Mouse (Mus musculus): ENCODE data around the gene Trim10. TPM values are rescaled to one million over a fixed set of nuclear protein-coding genes. Genes with fewer than 3 reads are reported as not detected.
"Not testable (repeated sequence)": the region's sequence is repeated elsewhere in the genome, so short reads cannot be mapped to it uniquely, and the experiment has no call there.

Trim10 gene
- polyA plus RNA-seq, 1 experiment from 2014 or later = 227 TPM

DNA sequence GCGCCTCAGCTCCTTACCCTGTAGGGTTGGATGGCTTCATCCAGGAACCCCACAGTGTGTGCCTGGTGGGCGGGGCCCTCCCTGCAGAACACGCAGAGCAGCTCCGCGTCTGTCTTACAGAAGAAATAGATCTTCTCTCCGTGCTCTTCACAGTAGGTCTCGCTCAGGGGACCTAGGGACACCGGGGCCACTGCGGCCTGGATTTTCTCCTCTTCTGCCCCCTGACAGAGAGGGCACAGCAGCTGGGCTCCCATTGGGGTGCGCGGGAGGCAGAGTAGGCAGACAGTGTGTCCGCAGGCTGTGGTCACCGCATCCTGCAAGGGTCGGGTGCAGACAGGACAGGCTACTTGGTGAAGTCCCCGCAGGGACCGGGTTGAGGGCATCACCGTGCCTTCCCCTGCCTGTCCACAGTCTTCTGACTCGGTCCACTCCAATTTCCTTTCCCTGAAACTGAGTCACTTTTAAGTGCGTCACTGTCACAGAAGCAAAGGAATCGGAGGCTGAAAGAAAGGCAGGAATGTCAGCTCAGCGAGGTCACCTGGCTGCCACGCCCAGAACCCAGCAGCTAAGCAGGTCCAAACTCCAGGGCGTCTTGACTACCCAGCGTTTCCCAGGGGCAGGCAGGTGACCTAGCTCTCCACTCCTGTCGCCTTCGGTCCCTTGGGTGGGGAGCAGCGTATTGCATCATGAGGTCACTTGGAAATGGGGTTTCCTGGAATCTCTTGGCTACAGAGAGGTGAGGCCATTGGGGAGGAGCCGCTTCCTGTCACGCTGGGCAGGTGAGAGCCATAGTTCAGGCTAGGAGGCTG is 2.5 kb upstream of the Trim10 start, which contains the start of gene Trim15:
TSS of gene Trim15 (minus strand) at position 492 of the 809 bp plus-strand sequence.
- Histone ChIP-seq H3K27me3 (replicated peaks) (peaks cover 58% of the 10 kb centered on the region), H3K9me3 (replicated peaks) (no peaks in the 10 kb centered on the region), H3K4me3 (peak within 1 kb of the TSS; percentile 51), H3K4me1 (peaks cover 47% of the 10 kb centered on the region), H3K9ac (peak within 1 kb of the TSS; percentile 71), H3K36me3 (peaks cover 10% of the 10 kb centered on the region), H3K4me2 (peak within 1 kb of the TSS; percentile 80), H3K27ac (peak within 1 kb of the TSS; percentile 50)
- ATAC-seq = no peak
- 17% methylated on average over 29 of the region's 29 CpGs for whole genome bisulfite sequencing (ENCODE audit: insufficient replicate concordance)

DNA sequence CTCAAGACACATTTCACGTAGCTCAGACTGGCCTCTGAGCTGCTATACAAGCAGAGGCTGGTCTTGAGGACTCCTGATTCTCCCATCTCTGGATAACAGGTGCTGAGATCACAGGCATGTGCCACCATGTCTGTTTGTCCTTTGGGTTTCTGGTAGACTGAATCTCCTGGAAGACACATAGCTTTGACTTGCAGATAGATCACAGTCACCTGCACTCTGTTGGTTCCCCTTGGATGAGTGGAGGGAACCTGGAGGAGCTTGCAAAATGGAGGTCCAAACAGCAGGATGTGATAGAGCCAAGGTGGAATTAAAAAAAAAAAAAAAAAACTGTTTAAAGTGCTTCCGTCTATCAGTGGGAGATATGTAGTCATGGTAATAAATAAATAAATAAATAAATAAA is 538 bp upstream of the Trim10 start:
- Histone ChIP-seq H3K27me3 (replicated peaks) (peaks cover 39% of the 10 kb centered on the region), H3K36me3 (peaks cover 27% of the 10 kb centered on the region), H3K9me3 (replicated peaks) (no peaks in the 10 kb centered on the region), H3K4me1 (peaks cover 58% of the 10 kb centered on the region), H3K9ac (peak overlapping the region; percentile 52), H3K4me2 (peak overlapping the region; percentile 55), H3K4me3 (no peak overlapping the region), H3K27ac (peak overlapping the region; percentile 98)
- 41% methylated on average over 2 of the region's 2 CpGs for WGBS (ENCODE audit: insufficient replicate concordance)
- ATAC-seq = no peak

DNA sequence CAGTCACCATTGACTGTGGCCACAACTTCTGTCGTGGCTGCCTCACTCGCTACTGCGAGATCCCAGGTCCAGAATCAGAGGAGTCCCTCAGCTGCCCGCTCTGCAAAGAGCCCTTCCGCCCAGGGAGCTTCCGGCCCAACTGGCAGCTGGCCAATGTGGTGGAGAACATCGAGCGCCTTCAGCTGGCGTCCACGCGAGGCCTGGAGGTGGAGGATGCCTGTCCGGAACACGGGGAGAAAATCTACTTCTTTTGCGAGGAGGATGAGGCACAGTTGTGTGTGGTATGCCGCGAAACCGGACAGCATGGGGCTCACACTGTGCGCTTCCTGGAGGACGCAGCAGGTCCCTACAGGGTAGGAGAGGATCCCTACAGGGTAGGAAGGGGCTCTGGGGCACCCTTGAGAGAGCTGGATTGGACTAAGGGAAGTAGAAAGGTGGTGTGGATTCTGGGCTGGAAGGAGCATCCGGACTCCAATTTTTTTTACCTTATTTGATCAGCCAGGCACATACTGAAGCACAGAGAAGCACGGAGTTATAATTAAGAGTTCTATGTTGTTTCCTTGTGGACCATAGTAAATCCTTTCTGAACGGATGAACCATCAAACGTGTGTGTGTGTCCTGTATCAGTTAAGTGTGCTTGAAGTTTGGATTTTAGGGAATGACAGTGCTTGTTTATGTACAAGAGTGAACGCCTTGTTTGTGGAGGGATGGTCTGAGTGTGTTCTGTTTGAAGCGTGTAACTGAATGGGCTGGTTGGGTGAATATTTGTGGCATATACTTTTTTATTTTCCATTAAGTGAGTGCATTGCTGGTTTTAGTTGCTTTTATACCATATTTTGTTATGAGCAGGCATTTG is 809 bp downstream of the Trim10 start:
- Histone ChIP-seq H3K4me1 (peaks cover 61% of the 10 kb centered on the region), H3K9me3 (replicated peaks) (no peaks in the 10 kb centered on the region), H3K36me3 (peaks cover 41% of the 10 kb centered on the region), H3K4me2 (peak overlapping the region; percentile 73), H3K4me3 (peak overlapping the region; percentile 71), H3K9ac (peak overlapping the region; percentile 89), H3K27ac (peak overlapping the region; percentile 98), H3K27me3 (replicated peaks) (peaks cover 26% of the 10 kb centered on the region)
- whole genome bisulfite sequencing (ENCODE audit: insufficient replicate concordance) = 48% methylated on average over 25 of the region's 25 CpGs
- ATAC-seq = no peak; the same call in 1 of the 2 replicates

DNA sequence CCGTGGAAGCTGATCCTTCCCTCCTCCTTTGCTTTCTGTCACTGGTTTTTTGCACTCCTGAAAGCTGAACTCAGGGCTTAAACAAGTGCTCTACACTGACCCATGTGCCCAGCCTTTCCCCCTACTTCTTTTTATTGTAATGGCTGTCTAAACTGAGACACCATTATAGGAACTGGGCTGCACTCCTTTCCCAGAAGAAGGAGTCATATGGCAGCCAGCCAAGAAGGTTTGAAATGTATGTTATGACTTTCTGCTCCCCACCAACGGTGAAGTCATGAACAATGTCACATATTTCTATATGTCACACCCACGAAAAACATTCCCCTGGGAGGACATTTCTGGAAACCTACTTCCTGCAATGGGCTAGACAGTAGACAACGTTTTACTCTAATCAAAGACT is 5.3 kb downstream of the Trim10 start:
- Histone ChIP-seq H3K9ac (no peak overlapping the region), H3K27me3 (replicated peaks) (peaks cover 8% of the 10 kb centered on the region; the same call in 1 of the 2 replicates), H3K36me3 (peaks cover 78% of the 10 kb centered on the region), H3K9me3 (replicated peaks) (no peaks in the 10 kb centered on the region), H3K4me1 (peaks cover 33% of the 10 kb centered on the region), H3K27ac (no peak overlapping the region), H3K4me2 (peak overlapping the region; percentile 38), H3K4me3 (peak overlapping the region; percentile 14; the same call in 1 of the 2 replicates)
- 67% methylated on average over 4 of the region's 4 CpGs for WGBS (ENCODE audit: insufficient replicate concordance)
- ATAC-seq = no peak

DNA sequence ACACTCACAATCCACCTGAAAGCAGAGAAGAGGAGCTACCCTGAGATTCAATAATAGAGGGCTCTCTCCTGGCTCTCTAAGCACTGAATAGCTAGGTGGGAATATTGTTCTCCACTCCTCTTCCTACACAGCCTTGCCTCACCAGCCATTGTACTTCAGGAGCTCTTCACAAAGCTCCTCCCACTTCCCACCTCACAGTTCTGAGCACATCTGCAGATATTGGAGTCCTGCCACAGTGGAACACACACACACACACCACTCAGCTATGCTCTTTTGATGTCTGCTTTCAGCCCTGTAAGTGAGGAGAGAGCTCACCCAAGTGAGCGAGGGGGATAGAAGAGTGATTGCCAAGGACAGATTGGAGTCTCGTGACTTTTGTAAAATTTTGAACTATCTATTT is 14.0 kb downstream of the Trim10 start:
- WGBS (ENCODE audit: insufficient replicate concordance) = 67% methylated on average over 2 of the region's 2 CpGs
- Histone ChIP-seq H3K9ac (no peak overlapping the region), H3K4me3 (no peak overlapping the region), H3K36me3 (peaks cover 6% of the 10 kb centered on the region), H3K27ac (no peak overlapping the region), H3K4me1 (no peaks in the 10 kb centered on the region), H3K27me3 (replicated peaks) (peaks cover 20% of the 10 kb centered on the region), H3K4me2 (no peak overlapping the region), H3K9me3 (replicated peaks) (no peaks in the 10 kb centered on the region)
- ATAC-seq = no peak

DNA sequence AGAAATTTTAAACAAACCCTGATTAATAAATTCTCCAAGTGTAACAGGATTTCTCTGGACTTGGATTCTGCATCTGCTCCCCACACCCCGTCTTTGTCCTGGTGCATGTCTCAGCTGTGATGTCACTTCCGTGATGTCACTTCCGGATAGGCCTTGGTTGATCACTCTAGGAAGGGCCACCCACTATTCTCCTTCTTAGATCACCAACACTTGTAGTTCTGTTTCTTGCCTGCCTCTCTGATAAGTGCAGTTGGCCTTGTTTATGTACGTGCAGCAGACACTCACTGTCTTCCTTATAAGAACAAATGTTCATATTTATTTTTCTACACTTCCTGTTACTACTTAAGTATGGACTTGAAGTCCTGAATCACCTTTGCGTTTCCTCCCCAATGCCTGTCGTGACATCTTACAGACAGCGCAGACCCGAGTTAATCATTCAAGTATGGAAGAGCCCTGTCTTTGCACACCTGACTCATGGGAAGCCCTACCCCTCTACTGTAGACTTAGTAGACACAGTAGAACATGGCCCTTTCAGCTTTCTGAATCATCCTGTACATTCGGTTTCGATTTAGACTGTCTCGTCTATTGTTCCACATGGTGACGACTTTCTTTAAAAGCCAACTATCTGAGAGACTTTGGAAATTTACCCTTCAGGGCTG is 15.9 kb downstream of the Trim10 start:
- H3K9me3 ChIP-seq (replicated peaks) = no peaks in the 10 kb centered on the region
- H3K4me1 ChIP-seq = no peaks in the 10 kb centered on the region
- H3K9ac ChIP-seq = no peak overlapping the region
- no peaks in the 10 kb centered on the region for H3K36me3 ChIP-seq
- no peak overlapping the region for H3K4me3 ChIP-seq
- H3K4me2 ChIP-seq = no peak overlapping the region
- no peak overlapping the region for H3K27ac ChIP-seq
- H3K27me3 ChIP-seq (replicated peaks) = peaks cover 37% of the 10 kb centered on the region
- no peak for ATAC-seq
- 82% methylated on average over 12 of the region's 12 CpGs for WGBS (ENCODE audit: insufficient replicate concordance)

DNA sequence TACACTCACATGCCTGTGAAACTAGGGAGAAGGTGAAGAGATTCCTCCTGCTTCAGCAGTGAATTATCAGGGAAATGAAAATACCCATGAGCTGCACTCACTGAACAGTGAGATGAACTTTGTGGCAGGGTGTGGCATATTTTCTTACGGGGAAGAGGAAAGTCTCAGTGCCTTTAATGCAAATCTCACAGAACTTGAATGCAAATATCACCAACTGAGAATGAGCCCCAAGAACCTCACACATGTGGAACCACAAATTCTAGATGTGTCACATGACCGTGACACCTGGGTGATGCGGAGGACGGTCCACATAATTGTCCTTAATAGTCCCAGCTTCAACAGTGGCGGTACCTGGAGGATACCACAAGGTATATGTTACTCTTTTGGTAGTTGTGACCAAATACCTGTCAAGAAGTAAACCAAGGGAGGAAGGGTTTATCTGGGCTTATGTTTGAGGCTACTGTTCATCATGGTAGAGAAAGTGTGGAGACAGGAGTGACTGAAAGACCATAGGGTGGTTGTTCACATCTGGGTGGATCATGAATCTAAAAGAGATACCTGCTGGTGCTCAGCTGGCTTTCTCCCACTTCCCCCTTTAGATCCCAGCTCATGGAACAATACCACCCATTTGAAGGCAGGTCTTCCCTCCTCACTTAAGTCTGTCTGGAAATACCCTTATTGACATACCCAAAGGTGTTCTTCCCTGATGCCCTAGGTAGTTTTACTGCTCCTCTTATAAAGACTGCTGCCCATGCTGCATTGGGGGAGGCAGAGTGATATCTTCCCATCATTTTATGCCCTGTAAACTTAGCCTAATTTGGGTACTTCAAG is 20.9 kb downstream of the Trim10 start, which contains the start of gene Trim40:
TSS of gene Trim40 (minus strand) at position 51 of the 831 bp plus-strand sequence.
- Histone ChIP-seq H3K27ac (no peak within 1 kb of the TSS), H3K27me3 (replicated peaks) (peaks cover 53% of the 10 kb centered on the region), H3K9ac (no peak within 1 kb of the TSS), H3K4me3 (no peak within 1 kb of the TSS), H3K4me2 (no peak within 1 kb of the TSS), H3K4me1 (peaks cover 8% of the 10 kb centered on the region; the same call in 1 of the 2 replicates), H3K9me3 (replicated peaks) (no peaks in the 10 kb centered on the region), H3K36me3 (no peaks in the 10 kb centered on the region)
- ATAC-seq = no peak
- WGBS (ENCODE audit: insufficient replicate concordance) = 80% methylated on average over 5 of the region's 5 CpGs

DNA sequence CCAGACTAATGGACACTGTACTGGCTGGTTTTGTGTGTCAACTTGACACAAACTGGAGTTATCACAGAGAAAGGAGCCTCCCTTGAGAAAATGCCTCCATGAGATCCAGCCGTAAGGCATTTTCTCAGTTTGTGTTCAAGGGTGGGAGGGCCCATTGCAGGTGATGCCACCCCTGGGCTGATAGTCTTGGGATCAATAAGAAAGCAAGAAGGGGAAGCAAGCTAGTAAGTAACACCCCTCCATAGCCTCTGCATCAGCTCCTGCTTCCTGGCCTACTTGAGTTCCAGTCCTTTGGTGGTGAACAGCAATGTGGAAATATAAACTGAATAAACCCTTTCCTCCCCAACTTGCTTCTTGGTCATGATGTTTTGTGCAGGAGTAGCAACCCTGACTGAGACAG is 22.1 kb downstream of the Trim10 start:
- H3K9me3 ChIP-seq (replicated peaks); ATAC-seq; H3K4me2 ChIP-seq; H3K9ac ChIP-seq; H3K4me3 ChIP-seq; H3K27ac ChIP-seq; H3K36me3 ChIP-seq; H3K4me1 ChIP-seq: not testable (repeated sequence)
- WGBS (ENCODE audit: insufficient replicate concordance) = 86% methylated on average over 1 of the region's 1 CpGs
- H3K27me3 ChIP-seq (replicated peaks) = peaks cover 53% of the 10 kb centered on the region

DNA sequence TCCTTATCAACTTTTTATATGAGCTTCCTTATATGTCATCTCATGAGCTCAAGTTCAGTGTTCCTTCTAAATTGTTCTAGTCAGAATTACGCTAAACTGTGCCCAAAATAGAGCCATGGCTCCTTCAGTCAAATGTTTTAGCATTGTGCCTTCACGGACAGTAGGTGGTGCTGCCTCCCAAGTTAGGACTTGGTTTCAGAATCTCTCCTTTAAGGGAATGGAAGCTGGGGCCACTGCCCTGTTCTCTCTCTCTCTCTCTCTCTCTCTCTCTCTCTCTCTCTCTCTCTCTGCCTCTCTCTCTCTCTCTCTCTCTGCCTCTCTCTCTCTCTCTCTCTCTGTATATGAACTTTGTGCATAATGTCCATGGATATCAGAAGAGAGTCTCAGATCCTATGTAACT is 23.0 kb downstream of the Trim10 start:
- peaks cover 8% of the 10 kb centered on the region; the same call in 1 of the 2 replicates for H3K4me1 ChIP-seq
- WGBS (ENCODE audit: insufficient replicate concordance) = 12% methylated on average over 2 of the region's 2 CpGs
- peaks cover 57% of the 10 kb centered on the region for H3K27me3 ChIP-seq (replicated peaks)
- H3K9me3 ChIP-seq (replicated peaks) = no peaks in the 10 kb centered on the region
- H3K4me2 ChIP-seq = no peak overlapping the region
- no peak overlapping the region for H3K4me3 ChIP-seq
- no peak overlapping the region for H3K27ac ChIP-seq
- 0 out of 2 replicates have a peak, but pooled peaks have one; percentile 37 for ATAC-seq
- H3K9ac ChIP-seq = 0 out of 2 replicates have a peak overlapping the region, but pooled peaks have one; percentile 6
- H3K36me3 ChIP-seq = no peaks in the 10 kb centered on the region

DNA sequence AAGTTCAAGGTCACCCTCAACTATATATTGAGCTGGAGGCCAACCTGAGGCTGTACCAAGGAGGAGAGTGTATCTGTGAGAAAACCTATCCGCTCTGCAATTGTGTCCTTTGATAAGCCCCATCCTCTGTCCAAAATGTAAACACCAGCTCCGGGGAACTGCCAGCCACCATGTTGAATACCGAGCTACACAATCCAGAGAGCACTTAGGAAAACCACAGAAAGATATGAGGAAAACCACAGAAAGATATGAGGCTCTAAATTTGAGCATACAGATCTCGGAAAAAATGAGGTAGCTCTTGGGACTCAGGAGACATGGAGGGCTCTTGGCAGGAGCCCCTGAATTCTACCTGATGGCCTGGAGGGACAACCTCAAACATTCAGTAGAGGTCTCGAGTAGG is 24.0 kb downstream of the Trim10 start:
- no peak overlapping the region for H3K9ac ChIP-seq
- H3K27me3 ChIP-seq (replicated peaks) = peaks cover 60% of the 10 kb centered on the region
- no peaks in the 10 kb centered on the region for H3K36me3 ChIP-seq
- WGBS (ENCODE audit: insufficient replicate concordance) = 15% methylated on average over 5 of the region's 5 CpGs
- no peak overlapping the region for H3K4me2 ChIP-seq
- no peak for ATAC-seq
- H3K4me3 ChIP-seq = no peak overlapping the region
- H3K4me1 ChIP-seq = peaks cover 8% of the 10 kb centered on the region; the same call in 1 of the 2 replicates
- H3K9me3 ChIP-seq (replicated peaks) = no peaks in the 10 kb centered on the region
- H3K27ac ChIP-seq = no peak overlapping the region

DNA sequence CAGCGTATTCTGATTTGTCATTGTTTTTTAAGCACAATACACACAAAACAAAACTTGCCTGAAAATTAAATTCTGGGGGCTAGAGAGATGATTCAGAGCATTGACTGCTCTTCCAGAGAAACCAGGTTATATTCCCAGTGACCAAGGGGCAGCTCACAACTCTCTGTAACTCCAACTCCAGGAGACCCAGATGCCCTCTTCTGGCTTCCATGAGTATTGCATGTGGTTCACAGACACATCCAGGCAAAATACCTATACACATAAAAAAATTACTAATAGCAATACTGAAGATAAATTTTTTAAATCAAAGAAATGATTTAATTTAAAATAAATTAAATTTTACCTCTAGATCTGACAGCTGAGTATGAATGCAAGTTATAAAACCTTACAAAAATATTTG is 27.2 kb downstream of the Trim10 start:
- H3K4me3 ChIP-seq = no peak overlapping the region
- no peak for ATAC-seq
- H3K9ac ChIP-seq = no peak overlapping the region
- H3K27me3 ChIP-seq (replicated peaks) = peaks cover 43% of the 10 kb centered on the region
- no peak overlapping the region for H3K4me2 ChIP-seq
- H3K27ac ChIP-seq = no peak overlapping the region
- H3K9me3 ChIP-seq (replicated peaks) = no peaks in the 10 kb centered on the region
- 67% methylated on average over 1 of the region's 1 CpGs for WGBS (ENCODE audit: insufficient replicate concordance)
- H3K36me3 ChIP-seq = no peaks in the 10 kb centered on the region
- H3K4me1 ChIP-seq = peaks cover 8% of the 10 kb centered on the region; the same call in 1 of the 2 replicates
